Mouse (Mus musculus) G1E (cell line): Measurements from ENCODE around the gene Jak1.

Source experiments
- CTCF ChIP-seq: IDR thresholded peaks from 2 replicates; pipeline ENCODE4 v1.5.1; 2012; ENCODE audit warnings: low read depth, low read length, inconsistent platforms, mixed read lengths
- TAL1 ChIP-seq: conservative IDR thresholded peaks from 2 replicates; pipeline ENCODE4 v1.6.1; 2012; ENCODE audit warnings: low read depth, low read length, inconsistent platforms, mixed read lengths

GRCm38 (mm10) chr4:101186591-101186990 lies 78.5 kb downstream of the Jak1 start:
- TF ChIP-seq CTCF (no peak), TAL1 (no peak)
